Mouse (Mus musculus): ENCODE measurements around the gene Il2rb.

Il2rb gene

GRCm38 (mm10) chr15:78447746-78448535 is 47.1 kb downstream of the Il2rb start:
- peak; percentile 98 for DNase-seq (ENCODE audit: low spot score)

DNA sequence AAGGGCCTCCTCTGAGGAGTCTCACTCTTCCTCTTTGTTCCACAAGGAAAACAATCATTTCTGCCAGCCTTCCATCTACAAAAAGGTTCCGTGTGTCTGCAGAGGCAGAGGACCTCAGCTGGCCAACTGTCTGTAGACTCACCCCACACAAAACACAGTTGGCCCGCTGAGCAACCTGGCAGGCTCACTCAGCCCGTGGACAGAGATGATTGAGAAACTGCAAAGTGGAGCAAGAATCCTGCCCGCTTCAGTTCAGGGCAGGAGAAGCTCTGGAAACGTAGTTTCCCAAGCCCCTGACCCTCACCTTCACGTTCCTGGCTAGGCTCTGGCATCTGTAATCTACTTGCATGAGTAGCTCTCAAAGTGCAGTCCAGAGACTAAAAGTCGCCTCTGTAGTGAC is 48.0 kb downstream of the Il2rb start:
- no peak for DNase-seq (ENCODE audit: low spot score)

DNA sequence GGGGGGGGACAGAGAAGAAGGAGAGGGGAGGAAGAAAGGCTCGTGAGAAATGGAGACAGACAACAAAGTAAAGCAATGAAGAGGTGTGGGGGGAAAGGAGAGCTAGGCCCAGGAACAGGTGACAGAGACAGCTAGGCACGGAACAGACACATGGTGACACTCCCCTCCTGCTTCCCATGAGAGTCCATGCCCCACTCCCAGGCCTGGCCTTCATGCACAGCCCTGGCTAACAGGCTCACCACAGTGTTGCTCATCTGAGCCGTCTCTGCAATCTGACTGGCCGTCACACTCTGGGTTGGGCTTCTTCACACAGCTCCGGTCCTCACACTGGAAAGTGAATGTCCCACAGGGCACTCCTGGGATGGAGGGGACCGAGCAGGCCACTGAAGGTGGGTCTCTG is 51.2 kb downstream of the Il2rb start:
- DNase-seq (ENCODE audit: low spot score): no peak

GRCm38 (mm10) chr15:78442231-78442630 is 52.8 kb downstream of the Il2rb start:
- no peak for DNase-seq (ENCODE audit: low spot score)

DNA sequence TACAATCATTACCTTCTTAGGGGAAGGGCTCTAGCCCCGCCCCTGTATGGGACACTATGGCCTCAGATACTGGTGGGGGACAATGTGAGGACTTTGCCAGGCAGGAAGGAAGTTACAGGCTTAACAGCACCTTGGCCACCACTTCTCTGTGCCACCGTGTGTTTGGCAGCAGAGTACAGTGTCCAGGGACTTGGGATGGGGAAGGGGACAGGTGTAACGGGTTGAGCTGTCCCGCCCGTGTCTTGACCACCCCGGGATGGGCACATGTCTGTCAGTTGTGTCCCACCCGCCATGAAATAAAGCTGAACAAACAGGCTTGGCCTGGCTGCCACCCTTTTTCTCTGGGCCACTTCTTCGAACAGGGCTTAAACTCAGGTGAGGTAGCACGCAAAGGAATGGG is 56.1 kb downstream of the Il2rb start:
- no peak for DNase-seq (ENCODE audit: low spot score)

GRCm38 (mm10) chr15:78438505-78438904 is 56.6 kb downstream of the Il2rb start:
- no peak for DNase-seq (ENCODE audit: low spot score)

GRCm38 (mm10) chr15:78438018-78438394 is 57.1 kb downstream of the Il2rb start:
- no peak for DNase-seq (ENCODE audit: low spot score)

DNA sequence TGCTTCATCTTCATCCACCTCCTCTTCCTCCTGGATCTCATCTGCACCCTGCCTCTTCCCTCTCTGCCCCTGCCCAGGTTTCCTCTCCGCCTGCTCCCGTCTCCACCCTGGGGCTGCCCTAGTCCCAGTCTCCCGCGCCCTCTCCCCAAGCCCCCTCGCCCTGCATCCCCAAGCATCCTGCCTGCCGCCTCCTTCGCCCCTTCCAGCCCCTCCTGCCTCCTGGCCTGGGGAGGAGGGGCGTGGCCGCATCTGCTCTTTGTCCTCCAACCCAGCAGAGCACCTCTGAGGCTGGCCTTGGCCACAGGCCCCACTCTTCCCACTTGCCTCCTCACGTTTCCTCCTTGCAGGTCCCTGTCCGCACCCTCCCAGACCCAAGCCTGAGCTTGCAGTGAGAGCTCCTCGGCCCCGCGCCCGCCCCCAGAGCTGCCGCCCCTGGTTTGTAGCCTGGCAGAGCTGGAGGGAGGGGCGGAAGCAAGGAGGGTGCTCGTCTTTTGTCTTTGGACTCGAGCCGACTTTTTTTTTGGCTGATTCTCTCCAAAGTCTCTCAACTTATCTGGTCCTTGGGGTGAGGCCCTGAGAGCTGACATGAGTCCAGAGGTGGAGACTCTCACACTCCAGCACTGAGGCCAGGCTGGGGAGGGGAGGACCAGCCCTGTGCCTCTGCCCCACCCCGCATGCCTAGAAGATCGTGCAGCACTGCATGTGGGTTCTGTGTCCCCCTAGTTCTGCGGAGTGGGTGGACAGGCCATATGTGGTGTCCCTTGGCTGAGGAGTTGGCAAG is 57.6 kb downstream of the Il2rb start:
- peak; percentile 71 for DNase-seq (ENCODE audit: low spot score)

GRCm38 (mm10) chr15:78436380-78437192 is 58.5 kb downstream of the Il2rb start:
- DNase-seq (ENCODE audit: low spot score): peak; percentile 91

DNA sequence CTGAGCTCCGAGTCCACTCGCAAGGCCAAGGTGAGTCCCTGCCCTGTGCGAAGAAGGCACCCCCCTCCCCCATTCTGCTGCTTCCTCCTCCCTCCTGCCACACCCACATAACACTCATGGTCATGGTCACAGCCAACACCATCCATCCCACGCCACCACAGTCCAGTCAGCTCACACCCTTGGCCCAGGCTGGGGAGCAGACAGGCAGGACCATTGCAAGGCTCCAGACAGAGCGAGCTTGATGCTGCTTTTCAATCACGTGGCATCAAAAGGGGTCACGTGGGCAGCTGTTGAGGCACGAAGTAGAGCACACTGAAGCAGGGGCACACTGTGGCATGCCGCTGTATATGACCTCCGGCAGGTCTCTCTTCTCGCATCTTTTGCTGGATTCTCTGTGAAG is 59.4 kb downstream of the Il2rb start:
- DNase-seq (ENCODE audit: low spot score): no peak

DNA sequence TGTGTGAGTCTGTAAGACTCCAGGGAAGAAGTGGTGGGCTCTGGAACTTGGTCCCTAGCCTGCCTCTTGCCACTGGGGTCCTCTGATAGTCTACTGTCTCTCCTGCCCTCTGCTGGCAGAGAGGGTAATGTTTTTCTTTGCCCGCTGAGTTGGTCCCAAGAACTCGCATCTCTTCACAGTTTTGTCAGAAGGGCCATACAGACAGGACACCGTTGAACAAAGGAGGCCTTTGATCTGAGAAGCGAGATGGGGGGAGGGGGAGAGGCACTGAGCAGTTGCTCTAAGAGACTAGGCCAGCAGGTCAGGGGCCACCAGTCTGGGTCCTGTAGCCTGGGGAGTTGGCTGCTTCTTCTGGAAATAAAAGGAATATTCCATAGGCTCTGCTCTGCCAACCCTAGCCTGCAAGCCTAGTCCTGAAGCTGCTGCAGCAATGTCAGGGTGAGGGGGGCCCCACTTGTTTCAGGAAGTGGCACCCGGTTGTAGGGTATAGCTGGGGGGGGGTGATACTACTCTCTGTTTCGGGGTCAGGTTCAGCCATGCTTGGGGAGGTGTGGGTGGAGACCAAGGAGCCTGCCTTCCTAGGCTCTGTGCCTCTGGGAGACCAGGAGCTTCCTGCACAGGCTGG is 60.1 kb downstream of the Il2rb start:
- DNase-seq (ENCODE audit: low spot score): no peak

- DNase-seq (ENCODE audit: low spot score): no peak
These were observed 63.4 kb downstream of the Il2rb start for GRCm38 (mm10) chr15:78431541-78432121.

- DNase-seq (ENCODE audit: low spot score): no peak
These were observed 64.2 kb downstream of the Il2rb start for GRCm38 (mm10) chr15:78430874-78431273.

- no peak for DNase-seq (ENCODE audit: low spot score)
These were observed 65.0 kb downstream of the Il2rb start for GRCm38 (mm10) chr15:78429871-78430622.
